ENCODE assay signal across 11 mouse cellular contexts in genomic region chr8:105223850-105224249, GRCm38 (mm10). TPM values are rescaled to one million over a fixed set of nuclear protein-coding genes. Genes with fewer than 3 reads are reported as not detected.
DNase-seq lines count a peak whose midpoint lies in the region; ATAC-seq lines count a peak whose summit lies in the region.
"Had no signal": no experiment of that assay in that cellular context is flagged by ENCODE, and none has a peak within 500 bp of the region (broad histone marks: within the 10 kb centered on the region; RNA-seq: fewer than 3 reads in every experiment).

No protein-coding gene starts in this region.

- no peaks in the 10 kb centered on the region for H3K9me3 ChIP-seq in hindbrain, embryonic 11.5 days (ENCODE audit: control insufficient read depth, low read length)
- H3K9me3 ChIP-seq in hindbrain, embryonic 12.5 days (replicated peaks), result no peaks in the 10 kb centered on the region
- H3K9me3 ChIP-seq in limb, embryonic 13.5 days, result no peaks in the 10 kb centered on the region

- intact Hi-C loops in left cerebral cortex, postnatal 10 days (cut with DNase I), result loop anchor here (10.0 kb wide), 2 partner anchors 279 to 479 kb away; partner anchors contain the start of gene Ces2f

- H3K27me3 ChIP-seq in hindbrain, embryonic 11.5 days (ENCODE audit: control insufficient read depth, insufficient read depth, low read length), result no peaks in the 10 kb centered on the region
- H3K27me3 ChIP-seq in hindbrain, embryonic 12.5 days, result no peaks in the 10 kb centered on the region
- no peaks in the 10 kb centered on the region for H3K27me3 ChIP-seq in limb, embryonic 13.5 days

- peak overlapping the region; percentile 42; the same call in 1 of the 2 replicates for H3K9ac ChIP-seq in hindbrain, embryonic 11.5 days (ENCODE audit: low read depth, low read length)
- H3K9ac ChIP-seq in hindbrain, embryonic 12.5 days, result no peak overlapping the region
- no peak overlapping the region for H3K9ac ChIP-seq in limb, embryonic 13.5 days

- no peak overlapping the region for H3K4me2 ChIP-seq in hindbrain, embryonic 11.5 days (replicated peaks; ENCODE audit: low read depth, low read length)
- H3K4me2 ChIP-seq in hindbrain, embryonic 12.5 days (replicated peaks), result no peak overlapping the region
- peak overlapping the region; percentile 81 for H3K4me2 ChIP-seq in limb, embryonic 13.5 days (replicated peaks)

- DNase-seq in hindbrain, embryonic 11.5 days (ENCODE audit: low spot score), result no peak
- peak; percentile 18 for DNase-seq in adrenal gland, postnatal 14 days
- DNase-seq in heart, adult 18-20 months, result peak; percentile 21 to 30
- DNase-seq in layer of hippocampus, adult 11-12 months (ENCODE audit: low spot score), result no peak
- no peak for DNase-seq in left cerebral cortex, postnatal 10 days (ENCODE audit: extremely low spot score in 1 of 2, low spot score in 2 of 2)
- DNase-seq in urinary bladder, postnatal 14 days (ENCODE audit: low spot score), result no peak
- DNase-seq: cerebellum, adult 9-10 months; thymus, adult 2 months had no signal

- peaks cover 4% of the 10 kb centered on the region for H3K4me1 ChIP-seq in hindbrain, embryonic 11.5 days (replicated peaks; ENCODE audit: control insufficient read depth, insufficient read depth, low read length)
- H3K4me1 ChIP-seq in hindbrain, embryonic 12.5 days, result peaks cover 17% of the 10 kb centered on the region
- peaks cover 19% of the 10 kb centered on the region for H3K4me1 ChIP-seq in limb, embryonic 13.5 days

- 81% methylated on average over 7 of the region's 7 CpGs for WGBS in hindbrain, embryonic 11.5 days
- WGBS in hindbrain, embryonic 12.5 days, result 84% methylated on average over 7 of the region's 7 CpGs
- 61% methylated on average over 7 of the region's 7 CpGs for WGBS in limb, embryonic 13.5 days

- no peak for ATAC-seq in hindbrain, embryonic 11.5 days (ENCODE audit: low FRiP score)
- no peak for ATAC-seq in hindbrain, embryonic 12.5 days (ENCODE audit: low FRiP score)
- no peak for ATAC-seq in limb, embryonic 13.5 days (ENCODE audit: low FRiP score, low read depth)

- no peaks in the 10 kb centered on the region for H3K36me3 ChIP-seq in hindbrain, embryonic 11.5 days (ENCODE audit: control insufficient read depth, insufficient read depth, low read length)
- H3K36me3 ChIP-seq in hindbrain, embryonic 12.5 days, result no peaks in the 10 kb centered on the region
- H3K36me3 ChIP-seq in limb, embryonic 13.5 days, result no peaks in the 10 kb centered on the region

- no peak overlapping the region for H3K4me3 ChIP-seq in hindbrain, embryonic 11.5 days (ENCODE audit: low read depth, low read length)
- H3K4me3 ChIP-seq in hindbrain, embryonic 12.5 days, result no peak overlapping the region
- H3K4me3 ChIP-seq in limb, embryonic 13.5 days, result no peak overlapping the region

- no peak overlapping the region for H3K27ac ChIP-seq in hindbrain, embryonic 11.5 days (ENCODE audit: low read depth, low read length)
- no peak overlapping the region for H3K27ac ChIP-seq in hindbrain, embryonic 12.5 days
- peak overlapping the region; percentile 90 for H3K27ac ChIP-seq in limb, embryonic 13.5 days

RNA-seq across cellular contexts. Expression of gene D230025D16Rik, which starts 1.1 kb away (rescaled TPM):
- polyA plus RNA-seq in hindbrain, embryonic 11.5 days (2014; fragmentation: Nextera tagmentation; extraction: Ambion mirVana), result 33.2 and 34.1 TPM in 2 replicates
- polyA plus RNA-seq in hindbrain, embryonic 12.5 days (2016; fragmentation: Nextera tagmentation; extraction: Ambion mirVana), result 28.5 and 28.9 TPM in 2 replicates
- 34.9 and 38.7 TPM in 2 replicates for total RNA-seq in adrenal gland, postnatal 14 days (2021)
- total RNA-seq in heart, adult 18-20 months (2021), result 10 to 100 TPM; 18.1 to 19.4 TPM
- polyA plus RNA-seq in limb, embryonic 13.5 days (2015; fragmentation: Nextera tagmentation; extraction: Ambion mirVana), result 27.3 and 27.6 TPM in 2 replicates
- 10 to 100 TPM; 27.5 to 28.0 TPM for total RNA-seq in left cerebral cortex, postnatal 10 days (2021)

RNA-seq across cellular contexts. Expression of gene B3gnt9, which starts 31.1 kb away (rescaled TPM):
- 4.2 and 6.3 TPM in 2 replicates for polyA plus RNA-seq in hindbrain, embryonic 11.5 days (2014; fragmentation: Nextera tagmentation; extraction: Ambion mirVana)
- 7.5 and 9.5 TPM in 2 replicates for polyA plus RNA-seq in hindbrain, embryonic 12.5 days (2016; fragmentation: Nextera tagmentation; extraction: Ambion mirVana)
- 3.6 and 5.0 TPM in 2 replicates for total RNA-seq in adrenal gland, postnatal 14 days (2021)
- 1 to 10 TPM; 3.3 TPM for total RNA-seq in heart, adult 18-20 months (2021)
- 24.7 and 25.4 TPM in 2 replicates for polyA plus RNA-seq in limb, embryonic 13.5 days (2015; fragmentation: Nextera tagmentation; extraction: Ambion mirVana)
- 1 to 10 TPM; 3.0 to 3.8 TPM for total RNA-seq in left cerebral cortex, postnatal 10 days (2021)

RNA-seq across cellular contexts. Expression of gene Tradd, which starts 40.6 kb away (rescaled TPM):
- 13.5 and 14.3 TPM in 2 replicates for polyA plus RNA-seq in hindbrain, embryonic 11.5 days (2014; fragmentation: Nextera tagmentation; extraction: Ambion mirVana)
- 17.2 and 17.5 TPM in 2 replicates for polyA plus RNA-seq in hindbrain, embryonic 12.5 days (2016; fragmentation: Nextera tagmentation; extraction: Ambion mirVana)
- total RNA-seq in adrenal gland, postnatal 14 days (2021), result 12.7 and 15.9 TPM in 2 replicates
- total RNA-seq in heart, adult 18-20 months (2021), result 1 to 10 TPM; 4.9 to 5.8 TPM
- 20.1 and 23.2 TPM in 2 replicates for polyA plus RNA-seq in limb, embryonic 13.5 days (2015; fragmentation: Nextera tagmentation; extraction: Ambion mirVana)
- total RNA-seq in left cerebral cortex, postnatal 10 days (2021), result 1 to 10 TPM; 5.5 to 5.8 TPM

RNA-seq across cellular contexts. Expression of gene Fbxl8, which starts 40.6 kb away (rescaled TPM):
- polyA plus RNA-seq in hindbrain, embryonic 11.5 days (2014; fragmentation: Nextera tagmentation; extraction: Ambion mirVana), result 0.78 and 1.4 TPM in 2 replicates
- 0.97 and 1.4 TPM in 2 replicates for polyA plus RNA-seq in hindbrain, embryonic 12.5 days (2016; fragmentation: Nextera tagmentation; extraction: Ambion mirVana)
- total RNA-seq in adrenal gland, postnatal 14 days (2021), result 3.3 and 5.0 TPM in 2 replicates
- 1 to 10 TPM; 2.9 to 3.0 TPM for total RNA-seq in heart, adult 18-20 months (2021)
- polyA plus RNA-seq in limb, embryonic 13.5 days (2015; fragmentation: Nextera tagmentation; extraction: Ambion mirVana), result 2.6 and 2.8 TPM in 2 replicates
- under 1 TPM; 0.58 to 0.61 TPM for total RNA-seq in left cerebral cortex, postnatal 10 days (2021)

RNA-seq across cellular contexts. Expression of gene Hsf4, which starts 45.8 kb away (rescaled TPM):
- polyA plus RNA-seq in hindbrain, embryonic 11.5 days (2014; fragmentation: Nextera tagmentation; extraction: Ambion mirVana), result 0.21 and 0.52 TPM in 2 replicates
- polyA plus RNA-seq in hindbrain, embryonic 12.5 days (2016; fragmentation: Nextera tagmentation; extraction: Ambion mirVana), result 0.23 TPM in 1 of 2 replicates, not detected in the other
- 0.41 and 0.70 TPM in 2 replicates for total RNA-seq in adrenal gland, postnatal 14 days (2021)
- 1 to 10 TPM; 4.6 to 4.7 TPM for total RNA-seq in heart, adult 18-20 months (2021)
- polyA plus RNA-seq in limb, embryonic 13.5 days (2015; fragmentation: Nextera tagmentation; extraction: Ambion mirVana), result 0.11 and 0.19 TPM in 2 replicates
- total RNA-seq in left cerebral cortex, postnatal 10 days (2021), result under 1 TPM; 0.34 to 0.75 TPM
- polyA plus RNA-seq: limb, embryonic 11.5 days had no signal

Comparison
In these comparisons a context has a peak if more than half of its experiments do, and no peak if none do; other contexts are left out.
1. DNase-seq: peak in adrenal gland, postnatal 14 days (single experiment) and heart, adult 18-20 months (2 of 2); none in hindbrain, embryonic 11.5 days (single experiment), layer of hippocampus, adult 11-12 months (single experiment), left cerebral cortex, postnatal 10 days (0 of 2) and urinary bladder, postnatal 14 days (single experiment).